Mouse (Mus musculus): ENCODE measurements around the gene Taok1.

Gene Taok1

GRCm38 (mm10) chr11:77491123-77491501 lies 116.5 kb downstream of the Taok1 start:
- DNase-seq = peak; percentile 93 to 96

GRCm38 (mm10) chr11:77490451-77490850 lies 117.2 kb downstream of the Taok1 start:
- no peak for DNase-seq

- DNase-seq = peak; percentile 53 to 65
Observed at GRCm38 (mm10) chr11:77489591-77490235, 117.9 kb downstream of the Taok1 start, which contains the start of gene Ankrd13b. TSS of gene Ankrd13b (minus strand) at chr11:77489678.

GRCm38 (mm10) chr11:77488771-77489581 lies 118.6 kb downstream of the Taok1 start:
- DNase-seq = peak in 1 of 2 experiments; percentile 55

GRCm38 (mm10) chr11:77486798-77487197 lies 120.8 kb downstream of the Taok1 start:
- no peak for DNase-seq

GRCm38 (mm10) chr11:77485229-77485628 lies 122.4 kb downstream of the Taok1 start:
- DNase-seq = no peak

GRCm38 (mm10) chr11:77483510-77484255 lies 123.9 kb downstream of the Taok1 start:
- DNase-seq = peak; percentile 70 to 85

GRCm38 (mm10) chr11:77483043-77483442 lies 124.6 kb downstream of the Taok1 start:
- DNase-seq = no peak

Data from thymus, postnatal 36 days (tissue).